Mouse (Mus musculus): Measurements from ENCODE around the gene Utrn.

Utrn gene

DNA sequence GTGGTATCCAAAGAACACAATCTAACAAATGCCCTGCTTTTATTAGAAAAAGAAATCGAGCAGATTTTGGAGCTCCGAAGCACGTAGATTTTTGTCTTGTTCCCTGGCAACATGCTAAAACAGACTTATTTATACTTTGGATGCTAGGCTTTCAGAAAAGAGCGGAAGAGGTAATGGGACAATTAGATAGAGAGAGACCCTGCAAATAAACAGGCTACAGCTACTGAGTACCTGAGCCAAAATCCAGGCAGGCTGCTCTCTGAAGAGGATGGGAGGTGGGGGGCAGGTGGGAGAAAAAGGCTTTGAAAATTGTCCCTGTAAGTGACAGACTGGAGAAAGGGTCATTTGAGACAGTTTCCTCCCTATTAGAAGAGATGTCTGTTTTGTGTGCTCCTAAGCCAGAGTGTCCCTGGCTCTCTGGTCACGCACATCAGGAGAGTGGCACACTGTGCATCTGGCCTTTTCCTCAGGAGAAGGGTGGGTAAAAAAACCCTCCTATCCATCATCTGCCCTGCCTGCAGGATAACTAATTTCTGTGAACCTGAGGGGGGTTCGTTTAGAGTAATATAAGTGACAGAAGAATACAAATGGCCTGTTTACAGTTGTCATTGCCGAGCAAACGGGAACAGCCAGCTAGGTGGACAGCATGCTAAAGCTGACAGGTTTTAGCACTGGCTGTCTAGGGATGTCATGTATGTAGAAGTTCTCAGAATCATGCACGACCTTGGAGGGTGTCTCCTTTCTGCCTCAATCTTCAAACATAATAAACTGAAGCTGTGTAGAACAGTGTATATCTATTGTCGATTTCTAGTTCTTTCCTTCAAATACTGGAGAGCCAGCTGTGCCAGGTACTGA is 529.2 kb downstream of the Utrn start:
- intact Hi-C loops (cut with DNase I), result no loop called here

DNA sequence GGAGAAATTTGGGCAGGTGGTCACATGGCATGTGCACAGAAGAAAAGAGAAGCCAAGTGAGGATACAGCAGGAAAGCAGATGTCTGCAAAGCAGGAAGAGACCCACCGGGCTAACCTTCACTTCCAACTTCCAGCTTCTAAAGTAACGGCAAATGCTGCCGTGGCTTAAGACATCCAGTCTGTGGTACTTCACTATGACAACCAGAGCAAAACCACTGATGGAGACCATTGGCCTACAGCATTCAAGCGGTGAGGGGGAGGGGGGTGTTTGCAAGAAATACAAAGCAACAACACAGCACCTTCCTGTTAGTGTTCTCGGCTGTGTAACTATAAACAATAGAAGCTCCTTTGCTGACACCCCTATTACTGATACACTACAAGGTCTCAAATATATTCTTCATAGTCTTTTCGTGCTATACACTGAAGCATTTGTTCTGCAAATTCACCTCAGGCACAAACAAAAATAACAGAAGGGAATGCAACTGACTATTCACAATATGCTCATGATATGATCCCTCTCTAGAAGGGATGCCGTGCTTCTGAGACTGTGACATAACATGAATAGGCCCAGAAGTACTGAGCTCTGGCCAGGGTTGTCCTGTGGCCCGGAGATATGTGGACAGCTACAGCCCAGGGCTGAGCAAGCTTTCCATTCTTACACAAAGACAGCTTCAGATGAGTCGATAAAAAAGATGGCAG is 530.0 kb downstream of the Utrn start:
- intact Hi-C loops (cut with DNase I), result no loop called here
